Mouse (Mus musculus) macrophage (primary cell): ENCODE results near the gene Vav3. TPM values are rescaled to one million over a fixed set of nuclear protein-coding genes. Genes with fewer than 3 reads are reported as not detected.

ENCODE experiments used
- H3K27ac ChIP-seq: fragments of 350-480 bp; formaldehyde crosslinking; 2 replicates; pipeline ENCODE4 v1.9.0; 2021
- H3K36me3 ChIP-seq: fragments of 350-480 bp; formaldehyde crosslinking; 2 replicates; pipeline ENCODE4 v1.9.0; 2021; ENCODE audit errors: inconsistent target
- H3K4me3 ChIP-seq: fragments of 350-480 bp; formaldehyde crosslinking; 2 replicates; pipeline ENCODE4 v1.9.0; 2021; ENCODE audit errors: inconsistent target
- H3K79me2 ChIP-seq: fragments of 350-480 bp; formaldehyde crosslinking; 2 replicates; pipeline ENCODE4 v1.9.0; 2021; ENCODE audit errors: inconsistent target
- WGBS: methylation state at CpG from one replicate; pipeline ENCODE4 v1.1.7; 2026; ENCODE audit warnings: inconsistent platforms; ENCODE audit not compliant: missing documents; 5-methylcytosine and 5-hydroxymethylcytosine counted together
- polyA plus RNA-seq: library from polyadenylated mRNA; stranded (reverse); fragments of 250-400 nt; gene quantifications from 3 replicates; pipeline ENCODE4 v1.2.4, GENCODE M21; 2018; ENCODE audit warnings: inconsistent platforms

Gene Vav3
- polyA plus RNA-seq, 1 experiment from 2014 or later, result 48.5 TPM

DNA sequence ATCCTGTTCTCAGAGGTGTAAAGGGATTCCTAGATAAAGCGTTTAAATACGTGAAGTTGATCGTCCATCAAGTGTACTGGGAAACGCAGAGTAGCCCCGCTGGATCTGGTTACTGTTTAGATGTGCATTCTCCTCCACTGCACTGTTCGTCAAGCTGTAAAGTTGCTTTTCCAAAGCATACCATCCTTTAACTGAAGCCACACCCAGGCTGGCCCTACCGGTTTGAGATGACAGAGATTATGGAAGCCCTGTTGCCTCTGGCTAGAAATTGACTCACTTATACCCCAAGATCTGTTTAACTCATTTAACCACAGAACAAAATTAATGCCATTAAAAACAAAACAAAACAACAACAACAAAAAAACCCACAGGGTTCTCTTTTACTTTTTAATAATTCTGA, 238.5 kb downstream of the Vav3 start:
- Histone ChIP-seq H3K79me2 (no peaks in the 10 kb centered on the region), H3K36me3 (peaks cover 56% of the 10 kb centered on the region), H3K27ac (no peak overlapping the region), H3K4me3 (no peak overlapping the region)
- WGBS, result 98% methylated on average over 7 of the region's 7 CpGs

- peaks cover 16% of the 10 kb centered on the region; the same call in 1 of the 2 replicates for H3K36me3 ChIP-seq
- H3K27ac ChIP-seq, result no peak overlapping the region
- H3K79me2 ChIP-seq, result no peaks in the 10 kb centered on the region
- no peak overlapping the region for H3K4me3 ChIP-seq
These were observed 245.5 kb downstream of the Vav3 start for GRCm38 (mm10) chr3:109585946-109586345.

- 93% methylated on average over 6 of the region's 6 CpGs for WGBS
These were observed 252.5 kb downstream of the Vav3 start for GRCm38 (mm10) chr3:109592970-109593369.

GRCm38 (mm10) chr3:109596084-109596483, 255.6 kb downstream of the Vav3 start:
- no peak overlapping the region for H3K27ac ChIP-seq
- 0 out of 2 replicates have a peak, but pooled peaks cover 4% of the 10 kb centered on the region for H3K36me3 ChIP-seq
- WGBS, result 74% methylated on average over 3 of the region's 3 CpGs
- H3K4me3 ChIP-seq, result no peak overlapping the region
- no peaks in the 10 kb centered on the region for H3K79me2 ChIP-seq

More at GRCm38 (mm10) chr3:109592970-109593369, 252.5 kb downstream of the Vav3 start:
- H3K27ac ChIP-seq, result no peak overlapping the region
- H3K36me3 ChIP-seq, result no peaks in the 10 kb centered on the region
- no peaks in the 10 kb centered on the region for H3K79me2 ChIP-seq
- H3K4me3 ChIP-seq, result no peak overlapping the region

DNA sequence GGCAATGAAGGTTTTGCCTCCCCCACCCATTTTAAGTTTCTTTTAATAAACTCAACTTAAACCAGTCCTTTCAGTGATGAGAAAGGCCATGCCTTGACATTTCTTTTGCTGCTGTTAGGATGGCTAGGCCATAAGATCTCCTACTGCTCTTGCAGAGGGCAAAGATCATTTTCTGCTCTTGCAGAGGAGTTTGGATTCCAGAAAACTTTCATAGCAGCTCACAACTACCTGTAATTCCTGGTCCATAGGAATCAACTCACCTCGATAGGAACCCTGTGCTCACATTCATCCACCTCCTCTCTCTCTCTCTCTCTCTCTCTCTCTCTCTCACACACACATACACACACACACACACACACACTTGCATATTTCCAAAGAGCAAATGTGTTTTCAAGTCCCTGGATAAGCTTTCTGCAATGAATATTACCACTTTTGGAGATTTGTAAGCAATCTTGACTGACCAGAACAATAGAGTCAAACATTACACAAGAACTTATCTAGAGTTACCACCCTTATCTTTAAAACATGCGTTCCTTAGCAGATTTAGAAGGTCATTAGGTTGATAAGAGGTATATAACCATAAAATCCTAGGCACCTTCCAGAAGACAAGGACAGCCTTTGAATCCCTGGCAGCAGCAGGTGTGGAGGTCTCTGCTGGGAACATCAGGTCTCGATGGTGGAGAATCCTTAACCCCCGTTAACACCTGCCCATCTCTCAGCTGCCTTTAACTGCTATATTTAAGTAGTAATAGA, 260.4 kb downstream of the Vav3 start:
- H3K27ac ChIP-seq, result no peak overlapping the region
- H3K4me3 ChIP-seq, result no peak overlapping the region
- 0 out of 2 replicates have a peak, but pooled peaks cover 4% of the 10 kb centered on the region for H3K36me3 ChIP-seq
- H3K79me2 ChIP-seq, result no peaks in the 10 kb centered on the region
- WGBS, result 100% methylated on average over 4 of the region's 4 CpGs

GRCm38 (mm10) chr3:109602753-109603152, 262.3 kb downstream of the Vav3 start:
- Histone ChIP-seq H3K36me3 (0 out of 2 replicates have a peak, but pooled peaks cover 4% of the 10 kb centered on the region), H3K4me3 (no peak overlapping the region), H3K27ac (no peak overlapping the region), H3K79me2 (no peaks in the 10 kb centered on the region)
- 78% methylated on average over 1 of the region's 1 CpGs for WGBS

GRCm38 (mm10) chr3:109606121-109606520, 265.7 kb downstream of the Vav3 start:
- Histone ChIP-seq H3K79me2 (no peaks in the 10 kb centered on the region), H3K4me3 (no peak overlapping the region), H3K36me3 (no peaks in the 10 kb centered on the region), H3K27ac (no peak overlapping the region)
- WGBS, result 100% methylated on average over 2 of the region's 2 CpGs

DNA sequence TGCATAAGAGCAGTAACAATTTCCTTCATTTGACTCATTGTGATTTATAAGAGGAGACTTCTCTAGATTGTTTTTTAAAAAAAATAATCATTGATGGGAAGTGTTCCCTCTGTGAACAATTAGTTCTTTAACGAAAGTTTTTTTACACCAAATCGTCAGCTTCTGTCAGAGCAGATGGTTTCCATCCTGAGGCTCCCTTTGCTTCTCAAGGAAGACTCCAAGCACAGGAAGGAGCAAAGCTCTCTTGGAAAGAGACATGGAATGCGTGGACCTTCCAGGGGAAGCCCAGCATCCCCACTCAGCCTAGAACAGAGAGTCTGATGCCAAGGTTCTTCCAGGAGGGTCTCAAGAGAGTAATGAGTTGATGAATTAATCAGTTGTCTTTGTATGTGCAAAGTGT, 281.3 kb downstream of the Vav3 start:
- H3K79me2 ChIP-seq, result no peaks in the 10 kb centered on the region
- WGBS, result 97% methylated on average over 3 of the region's 3 CpGs
- H3K4me3 ChIP-seq, result no peak overlapping the region
- no peak overlapping the region for H3K27ac ChIP-seq
- no peaks in the 10 kb centered on the region for H3K36me3 ChIP-seq

DNA sequence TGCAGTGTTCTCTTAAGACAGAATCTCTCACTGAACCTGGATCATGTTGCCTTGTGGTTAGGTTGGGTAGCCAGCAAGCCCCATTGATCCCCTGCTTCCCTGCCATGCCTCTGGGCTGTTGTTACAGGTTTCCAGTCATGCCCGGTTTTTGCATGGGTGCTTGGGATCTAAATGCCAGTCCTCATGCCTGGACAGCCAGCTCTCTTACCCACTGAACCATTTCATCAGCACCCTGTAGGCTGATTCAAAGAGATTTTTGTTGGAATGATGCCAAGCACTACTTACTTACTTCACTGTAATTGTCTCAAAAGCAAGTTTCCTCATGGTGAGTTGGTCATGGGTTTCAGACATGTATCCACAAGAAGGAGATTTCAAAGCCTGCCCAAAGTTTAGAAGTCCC, 281.9 kb downstream of the Vav3 start:
- Histone ChIP-seq H3K79me2 (no peaks in the 10 kb centered on the region), H3K36me3 (no peaks in the 10 kb centered on the region), H3K27ac (no peak overlapping the region), H3K4me3 (no peak overlapping the region)
- WGBS, result 92% methylated on average over 1 of the region's 1 CpGs

- no peaks in the 10 kb centered on the region for H3K79me2 ChIP-seq
- no peak overlapping the region for H3K4me3 ChIP-seq
- H3K27ac ChIP-seq, result no peak overlapping the region
- peaks cover 2% of the 10 kb centered on the region; the same call in 1 of the 2 replicates for H3K36me3 ChIP-seq
- 100% methylated on average over 1 of the region's 1 CpGs for whole genome bisulfite sequencing
These were observed 282.4 kb downstream of the Vav3 start for GRCm38 (mm10) chr3:109622816-109623215.

GRCm38 (mm10) chr3:109623770-109624169, 283.3 kb downstream of the Vav3 start:
- H3K4me3 ChIP-seq, result no peak overlapping the region
- peaks cover 12% of the 10 kb centered on the region; the same call in 1 of the 2 replicates for H3K36me3 ChIP-seq
- no peak overlapping the region for H3K27ac ChIP-seq
- H3K79me2 ChIP-seq, result no peaks in the 10 kb centered on the region
- WGBS, result 94% methylated on average over 2 of the region's 2 CpGs

DNA sequence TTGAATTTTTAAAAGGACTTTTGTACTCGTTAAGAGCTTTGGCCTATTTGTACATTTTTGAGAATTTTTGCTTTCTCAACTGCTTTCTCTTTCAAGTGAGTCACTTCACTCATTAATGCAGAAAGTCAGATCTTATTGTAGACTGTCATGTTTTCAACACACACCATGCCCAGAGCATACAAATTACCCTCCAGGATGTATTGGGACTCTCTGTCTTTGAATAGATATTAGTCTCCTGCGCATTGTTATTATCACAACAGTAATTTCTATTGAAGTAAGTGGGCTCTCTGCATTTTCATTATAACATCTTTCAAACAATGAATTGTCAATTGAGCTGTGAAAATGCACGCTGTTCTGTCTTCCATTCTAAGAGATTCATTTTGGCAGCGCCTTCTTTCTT, 295.6 kb downstream of the Vav3 start:
- H3K36me3 ChIP-seq, result no peaks in the 10 kb centered on the region
- no peaks in the 10 kb centered on the region for H3K79me2 ChIP-seq
- 92% methylated on average over 4 of the region's 4 CpGs for WGBS
- H3K4me3 ChIP-seq, result no peak overlapping the region
- H3K27ac ChIP-seq, result no peak overlapping the region

GRCm38 (mm10) chr3:109639386-109639785, 298.9 kb downstream of the Vav3 start:
- Histone ChIP-seq H3K36me3 (no peaks in the 10 kb centered on the region), H3K27ac (no peak overlapping the region), H3K4me3 (no peak overlapping the region), H3K79me2 (no peaks in the 10 kb centered on the region)
- WGBS, result 100% methylated on average over 1 of the region's 1 CpGs

DNA sequence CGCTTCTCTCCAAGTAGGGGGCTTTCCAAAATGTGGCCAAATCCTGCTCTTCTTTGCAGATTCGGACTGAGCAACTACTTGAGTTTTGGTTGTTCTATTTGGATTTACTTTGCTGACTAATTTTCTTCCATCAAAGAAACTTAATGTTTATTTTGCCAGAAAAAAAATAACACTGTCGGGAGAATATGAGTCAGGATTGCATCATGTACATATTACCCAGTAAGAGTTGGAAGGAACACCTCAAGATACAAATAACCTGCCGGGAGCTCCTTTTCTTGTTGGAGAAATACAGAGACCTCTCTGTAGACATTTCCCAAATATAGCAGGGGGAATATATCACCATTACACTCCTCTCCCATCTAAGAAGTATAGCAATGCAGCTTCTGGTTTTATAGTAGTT, 300.3 kb downstream of the Vav3 start:
- Histone ChIP-seq H3K27ac (no peak overlapping the region), H3K4me3 (no peak overlapping the region), H3K79me2 (no peaks in the 10 kb centered on the region), H3K36me3 (no peaks in the 10 kb centered on the region)
- WGBS, result 98% methylated on average over 4 of the region's 4 CpGs

- no peak overlapping the region for H3K4me3 ChIP-seq
- peaks cover 18% of the 10 kb centered on the region; the same call in 1 of the 2 replicates for H3K36me3 ChIP-seq
- 100% methylated on average over 2 of the region's 2 CpGs for WGBS
- no peaks in the 10 kb centered on the region for H3K79me2 ChIP-seq
- no peak overlapping the region for H3K27ac ChIP-seq
These were observed 307.8 kb downstream of the Vav3 start for GRCm38 (mm10) chr3:109648242-109648641.
